Mouse (Mus musculus) neutrophil, adult 5-6 weeks (primary cell): Measurements from ENCODE around the gene Tspan3. TPM values are rescaled to one million over a fixed set of nuclear protein-coding genes. Genes with fewer than 3 reads are reported as not detected.

Experiments used
- ATAC-seq: fragments of 151-379, 151-347 bp; 2 replicates; pipeline ENCODE4 v1.8.0; 2017; ENCODE audit warnings: mild to moderate bottlenecking, moderate TSS enrichment; ENCODE audit not compliant: insufficient number of reproducible peaks, poor library complexity, low FRiP score, severe bottlenecking; ENCODE audit errors: extremely low read depth
- total RNA-seq: library from RNA; stranded (forward); fragments of 200-1000 nt; gene quantifications from 2 replicates; pipeline ENCODE4 v1.2.3, GENCODE M21; 2017

Gene Tspan3
- total RNA-seq, 1 experiment from 2014 or later = 6.3 TPM

DNA sequence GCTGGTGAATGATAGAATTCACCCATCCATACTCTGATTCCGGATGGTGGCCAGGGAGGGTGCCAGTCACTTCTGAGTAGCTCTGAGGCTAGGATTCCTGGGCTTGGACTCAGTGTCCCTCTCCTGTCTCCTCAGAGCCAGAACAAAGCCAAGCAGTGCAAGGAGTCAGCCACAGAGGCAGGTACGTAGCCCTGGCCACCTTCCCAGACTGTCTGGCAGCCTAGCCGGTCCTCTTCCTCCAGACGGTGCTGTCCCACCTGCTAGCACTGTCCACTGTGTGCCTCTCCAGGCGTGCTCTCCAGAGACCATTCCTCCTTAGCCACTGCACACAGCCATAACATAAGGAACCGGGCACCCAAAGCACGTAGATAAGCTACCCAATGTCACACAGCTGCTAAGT, 41.7 kb downstream of the Tspan3 start:
- no peak for ATAC-seq

DNA sequence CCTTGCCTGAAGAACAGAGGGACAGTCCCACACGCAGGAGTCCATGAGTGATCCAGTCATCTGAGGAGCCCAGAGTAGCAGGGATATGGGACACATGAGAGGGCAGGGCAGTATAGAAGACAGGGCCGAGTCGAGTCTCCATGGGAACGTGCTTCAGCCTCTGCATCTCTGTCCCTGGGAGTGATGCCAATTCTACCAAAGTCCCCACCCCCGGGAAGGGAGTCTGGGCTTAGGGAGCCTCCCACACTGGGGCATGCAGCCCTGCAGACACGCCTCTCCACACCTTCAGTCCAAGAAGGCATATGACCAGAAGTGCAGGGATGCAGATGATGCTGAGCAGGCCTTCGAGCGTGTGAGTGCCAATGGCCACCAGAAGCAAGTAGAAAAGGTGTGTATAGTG, 42.3 kb downstream of the Tspan3 start:
- ATAC-seq = no peak

DNA sequence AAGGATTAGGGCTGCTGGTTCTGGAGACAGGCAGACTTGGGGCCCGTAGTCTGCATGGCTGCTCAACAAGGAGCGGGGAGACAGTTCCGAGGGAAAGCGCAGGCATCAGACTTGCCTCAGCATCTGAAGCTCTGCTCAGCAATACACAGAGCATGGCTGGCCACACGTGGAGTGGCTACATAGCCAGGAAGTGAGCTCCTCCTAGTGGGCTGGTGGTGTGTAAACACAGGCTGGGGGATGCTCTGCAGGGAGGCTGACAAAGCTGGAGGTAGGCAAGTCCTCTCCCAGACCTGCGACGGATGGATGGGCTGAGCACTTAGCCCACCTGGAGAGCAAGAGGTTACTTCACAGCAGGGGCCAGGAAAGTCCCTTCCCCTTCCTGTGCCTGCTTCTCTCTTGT, 44.2 kb downstream of the Tspan3 start:
- no peak for ATAC-seq

DNA sequence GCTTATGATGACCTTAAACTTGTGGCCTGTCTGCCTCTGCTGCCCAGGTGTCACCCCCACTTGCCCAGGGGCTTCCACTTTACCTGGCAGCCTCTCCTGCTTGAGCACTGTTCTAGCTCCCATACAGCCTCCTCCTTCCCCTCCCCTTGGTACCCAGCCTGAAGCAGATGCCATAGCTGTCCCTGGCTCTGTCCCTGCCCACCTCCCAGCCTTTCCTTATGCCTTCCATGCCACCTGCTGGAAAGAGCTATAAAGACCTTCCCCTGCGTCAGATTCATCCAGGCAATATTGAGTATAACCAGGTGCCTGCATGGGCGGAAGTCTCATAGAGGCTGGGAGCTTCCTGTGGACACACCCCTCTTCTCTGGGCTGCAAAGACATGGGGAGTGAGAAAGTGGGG, 45.6 kb downstream of the Tspan3 start:
- ATAC-seq = no peak

DNA sequence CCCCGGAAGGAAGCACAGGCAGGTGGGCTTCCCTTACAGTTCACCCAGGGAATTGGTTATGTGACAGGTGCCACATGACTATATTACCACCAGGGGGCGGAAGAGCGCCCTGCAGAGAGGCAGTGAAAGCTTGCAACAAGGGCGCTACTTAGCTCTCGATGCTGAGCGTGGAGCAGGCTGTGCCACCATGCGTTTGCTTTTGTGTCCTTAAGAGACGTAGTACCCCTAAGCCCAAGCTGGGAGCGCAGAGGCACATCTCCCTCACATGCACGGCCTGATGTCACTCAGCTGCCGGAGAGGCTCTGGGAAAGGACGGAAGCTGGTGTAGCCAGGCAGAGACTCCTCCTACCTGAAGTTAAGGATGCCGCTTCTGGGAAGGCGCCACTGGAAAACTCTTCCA, 46.7 kb downstream of the Tspan3 start:
- peak; percentile 57; the same call in 1 of the 2 replicates for ATAC-seq

DNA sequence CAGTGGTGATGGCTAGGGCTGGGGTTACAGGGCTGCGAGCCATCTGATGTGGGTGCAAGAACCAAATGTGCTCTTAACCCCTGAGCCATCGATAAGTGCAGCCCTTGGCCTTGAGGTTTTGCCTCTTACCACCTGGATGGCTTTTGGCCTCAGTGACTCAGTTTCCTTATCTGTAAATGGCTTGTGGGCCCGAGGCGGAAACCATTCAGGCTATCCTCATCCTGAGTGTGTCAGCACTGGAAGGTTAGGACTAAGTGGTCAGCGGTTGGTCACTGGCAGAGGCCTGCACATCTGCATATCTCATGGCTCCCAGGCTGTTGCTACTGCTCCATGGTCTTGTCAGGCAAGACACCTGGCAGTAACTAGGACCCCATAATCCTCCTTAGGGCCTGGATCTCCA, 47.2 kb downstream of the Tspan3 start:
- no peak for ATAC-seq

DNA sequence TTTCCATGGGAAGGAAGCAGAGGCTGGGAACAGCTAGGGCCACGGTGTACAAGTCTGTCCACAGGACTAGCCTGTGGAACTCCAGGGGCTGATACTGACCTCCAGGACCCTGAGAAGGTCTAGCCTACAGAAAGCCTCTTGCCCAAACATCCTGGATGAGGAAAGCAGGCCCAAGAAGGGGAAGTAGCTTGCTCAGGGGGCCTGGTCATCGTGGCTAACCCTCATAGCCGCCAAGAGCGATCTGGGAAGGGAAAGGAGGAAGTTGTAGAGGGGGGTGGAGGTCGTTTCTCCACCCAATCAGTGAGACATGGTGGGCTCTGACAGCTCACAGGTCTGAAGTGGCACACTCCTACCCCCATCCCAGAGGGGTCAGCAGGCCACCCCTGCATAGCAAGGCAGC, 57.1 kb downstream of the Tspan3 start:
- peak; percentile 84 for ATAC-seq

DNA sequence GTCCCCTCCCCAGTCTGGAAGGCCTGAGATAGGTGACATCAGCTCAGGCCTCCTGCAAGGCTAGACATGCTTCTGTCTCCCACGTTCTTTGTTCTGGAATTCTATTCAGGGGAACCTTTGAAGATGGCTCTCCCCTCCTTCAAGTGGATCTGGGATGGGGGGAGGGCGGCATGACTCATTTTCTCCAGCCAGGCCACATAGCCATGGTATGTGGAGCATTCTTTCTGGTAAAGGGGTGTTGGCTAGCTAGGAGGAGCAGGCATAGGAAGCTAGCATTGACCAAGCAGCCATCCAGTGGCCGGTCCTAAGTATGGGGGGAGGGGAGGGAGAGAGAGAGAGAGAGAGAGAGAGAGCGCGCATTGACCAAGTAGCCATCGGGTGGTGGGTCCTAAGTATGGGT, 57.8 kb downstream of the Tspan3 start:
- no peak for ATAC-seq

DNA sequence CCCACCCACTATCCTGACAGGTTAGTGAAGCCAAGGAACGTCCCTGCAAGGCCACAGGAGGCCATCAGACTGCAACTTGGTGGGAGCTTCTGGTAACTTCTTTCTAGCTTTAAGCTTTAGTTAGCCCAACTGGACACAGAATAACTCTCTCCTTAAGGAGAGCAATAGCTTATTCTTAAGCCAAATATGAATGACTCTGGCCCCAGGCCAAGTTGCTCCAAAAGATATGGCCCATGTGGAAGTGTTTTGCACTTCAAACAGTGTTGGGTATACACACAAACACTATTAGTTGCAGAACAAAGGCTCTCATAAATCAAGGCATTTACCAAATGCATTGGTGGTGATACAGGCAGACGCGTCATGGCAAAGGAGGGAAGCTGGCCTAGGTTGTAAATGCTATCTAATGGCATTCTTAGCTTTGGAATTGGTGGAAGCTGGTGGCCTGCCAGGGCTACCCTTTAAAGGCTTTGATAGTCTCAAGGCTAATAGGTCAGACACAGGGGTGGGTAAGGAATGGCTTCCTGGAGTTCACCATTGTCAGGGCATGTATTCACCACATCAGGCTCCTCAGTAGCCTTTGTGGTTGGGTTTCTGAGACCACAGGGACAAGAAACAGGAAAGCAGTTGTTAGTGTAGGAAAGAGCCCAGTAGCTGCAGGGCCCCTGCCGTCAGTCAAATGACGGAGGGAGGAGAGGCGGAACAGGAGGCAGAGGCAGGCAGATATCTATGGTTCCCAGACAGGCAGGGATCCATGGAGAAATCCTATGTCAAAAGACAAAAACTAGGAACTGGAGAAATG, 58.8 kb downstream of the Tspan3 start:
- no peak for ATAC-seq

DNA sequence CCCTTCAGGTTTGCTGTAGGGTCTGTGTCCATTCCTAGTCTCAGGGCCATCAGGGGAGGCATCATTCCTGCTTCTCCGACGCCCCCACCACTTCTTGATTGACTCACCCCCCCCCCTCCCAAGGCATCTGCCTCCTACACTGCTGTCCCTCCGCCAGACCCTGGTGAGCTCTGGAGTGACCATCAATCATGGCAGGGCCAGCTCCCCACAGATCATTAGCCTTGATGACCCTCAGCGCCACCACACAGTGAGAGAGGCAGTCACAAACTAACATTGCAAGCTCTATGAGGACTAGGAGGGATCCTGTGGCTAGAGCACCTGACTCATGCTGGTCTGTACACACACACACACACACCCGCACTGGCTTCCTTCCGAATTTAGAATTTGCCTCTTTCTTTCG, 60.4 kb downstream of the Tspan3 start:
- ATAC-seq = peak; percentile 20; the same call in 1 of the 2 replicates

DNA sequence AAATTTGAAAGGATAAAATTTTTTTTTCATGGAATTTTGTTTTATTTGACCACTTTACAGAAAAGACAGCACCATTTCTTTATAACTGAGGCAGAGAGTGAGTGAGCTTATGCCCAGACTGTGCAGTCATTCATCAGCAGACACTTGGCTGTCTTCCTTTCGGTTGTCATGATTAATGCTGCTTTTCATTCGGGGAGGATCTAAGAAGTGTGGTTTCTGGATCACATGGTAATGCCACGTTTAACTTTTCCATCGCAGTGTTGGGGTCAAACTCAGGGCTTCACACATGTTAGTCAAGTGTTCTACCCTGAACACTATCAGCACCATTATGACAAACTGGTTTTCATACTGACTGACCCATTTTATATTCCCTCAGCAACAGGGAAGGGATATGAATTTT, 64.3 kb downstream of the Tspan3 start:
- ATAC-seq = no peak

DNA sequence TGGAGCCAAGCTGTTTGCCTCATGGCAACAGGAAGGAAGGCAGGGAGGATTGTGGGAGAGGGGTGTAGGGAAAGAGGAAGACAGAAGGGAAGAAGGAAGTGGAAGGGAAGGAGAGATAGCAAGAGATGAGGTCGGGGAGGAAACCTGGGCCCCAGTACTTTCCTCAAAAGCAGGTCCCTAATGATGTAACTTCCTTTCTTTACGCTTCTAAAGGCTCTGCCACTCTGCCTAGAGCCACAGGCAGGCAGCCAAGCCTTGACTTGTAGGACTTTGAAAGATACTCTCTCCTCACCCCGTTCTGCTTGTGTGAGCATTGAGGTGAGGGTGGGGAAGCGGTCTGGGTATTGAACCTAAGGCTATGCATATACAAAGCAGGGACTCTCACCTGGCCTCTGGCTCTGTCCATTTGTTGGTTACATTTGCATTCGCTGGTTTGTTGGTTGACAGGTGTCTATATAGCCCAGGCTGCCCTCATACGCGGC, 65.2 kb downstream of the Tspan3 start:
- ATAC-seq = peak; percentile 49

DNA sequence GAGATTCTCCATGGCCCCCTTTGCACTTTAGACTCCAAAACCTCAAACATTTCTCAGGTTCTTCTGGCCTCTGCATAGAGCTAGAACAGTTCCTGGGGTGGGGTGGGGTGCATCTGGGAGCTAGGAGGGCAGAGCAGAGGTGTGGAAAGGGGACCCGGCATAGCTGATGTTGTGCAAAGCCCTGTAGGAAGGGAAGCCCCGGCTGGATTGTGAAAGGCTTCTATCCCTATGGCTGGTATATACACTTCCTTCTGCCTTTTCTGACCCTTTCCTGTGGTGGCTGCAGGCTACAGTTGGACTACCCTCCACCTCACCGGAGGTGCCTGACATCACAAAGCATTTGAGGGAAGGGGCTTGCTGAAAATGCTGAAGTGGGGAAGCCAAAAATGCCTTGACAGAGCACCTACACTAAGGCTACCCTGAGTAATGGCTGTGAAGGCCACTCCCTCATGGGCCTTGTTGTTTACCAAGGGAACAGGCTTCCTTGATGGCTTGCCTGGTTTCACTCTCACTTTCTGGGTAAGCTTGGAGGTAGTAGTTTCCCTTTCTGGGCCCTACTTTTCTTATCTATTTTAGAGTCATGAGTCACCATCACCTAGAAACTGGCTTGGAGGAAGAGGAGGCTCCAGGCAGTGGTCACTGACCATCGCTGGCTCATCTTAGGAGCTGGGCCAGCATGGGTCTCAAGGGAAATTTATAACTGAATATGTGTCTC, 67.5 kb downstream of the Tspan3 start:
- peak; percentile 65 for ATAC-seq

DNA sequence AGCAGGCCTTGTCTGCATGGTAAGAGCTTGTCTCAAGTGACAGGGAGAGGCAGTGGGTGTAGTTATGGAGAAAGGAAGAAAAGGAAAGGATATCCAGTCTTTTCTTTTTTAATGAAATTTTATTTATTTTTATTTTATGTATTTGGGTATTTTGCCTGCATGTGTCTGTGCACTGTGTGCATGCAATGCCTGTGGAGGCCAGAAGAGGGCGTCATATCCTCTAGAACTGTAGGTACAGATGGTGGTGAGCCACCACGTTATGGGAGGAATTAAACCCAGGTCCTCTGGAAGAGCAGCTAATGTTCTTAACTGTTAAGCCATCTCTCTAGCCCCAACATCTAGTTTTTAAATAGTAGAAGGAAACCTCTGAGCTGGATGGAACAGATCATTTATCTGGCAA, 73.2 kb downstream of the Tspan3 start:
- no peak for ATAC-seq

DNA sequence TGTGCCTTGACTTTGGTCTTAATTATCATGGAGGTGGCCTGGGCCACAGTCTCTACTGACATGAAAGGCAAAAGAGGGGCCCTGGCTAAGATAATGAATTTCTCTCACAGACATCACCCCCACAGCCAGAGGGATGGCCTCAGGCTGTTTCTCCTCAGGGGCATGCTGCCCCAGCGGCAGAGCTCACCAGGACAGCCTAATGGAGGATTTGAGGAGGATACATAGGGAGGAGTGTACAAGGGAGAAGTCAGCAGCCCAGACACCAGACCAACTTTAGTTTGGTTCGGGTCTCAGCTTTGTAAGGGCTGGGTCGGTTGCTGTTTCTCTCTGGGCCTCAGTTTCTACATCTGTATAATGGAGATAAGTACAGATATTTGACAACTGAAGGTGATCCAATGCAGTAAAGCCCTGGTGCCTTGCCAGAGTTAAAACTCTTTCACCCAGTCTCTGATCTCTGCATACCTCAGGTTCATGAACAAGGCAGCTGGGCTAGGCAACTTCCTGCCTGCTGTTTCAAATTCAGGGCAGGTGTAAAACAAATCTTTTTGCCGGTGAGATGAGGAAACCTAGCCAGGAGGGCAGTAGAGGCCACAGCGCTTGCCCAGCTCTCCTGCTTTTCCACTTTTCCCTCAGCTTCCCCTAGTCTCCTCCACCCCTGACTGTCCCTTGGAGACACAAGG, 74.6 kb downstream of the Tspan3 start:
- ATAC-seq = no peak

DNA sequence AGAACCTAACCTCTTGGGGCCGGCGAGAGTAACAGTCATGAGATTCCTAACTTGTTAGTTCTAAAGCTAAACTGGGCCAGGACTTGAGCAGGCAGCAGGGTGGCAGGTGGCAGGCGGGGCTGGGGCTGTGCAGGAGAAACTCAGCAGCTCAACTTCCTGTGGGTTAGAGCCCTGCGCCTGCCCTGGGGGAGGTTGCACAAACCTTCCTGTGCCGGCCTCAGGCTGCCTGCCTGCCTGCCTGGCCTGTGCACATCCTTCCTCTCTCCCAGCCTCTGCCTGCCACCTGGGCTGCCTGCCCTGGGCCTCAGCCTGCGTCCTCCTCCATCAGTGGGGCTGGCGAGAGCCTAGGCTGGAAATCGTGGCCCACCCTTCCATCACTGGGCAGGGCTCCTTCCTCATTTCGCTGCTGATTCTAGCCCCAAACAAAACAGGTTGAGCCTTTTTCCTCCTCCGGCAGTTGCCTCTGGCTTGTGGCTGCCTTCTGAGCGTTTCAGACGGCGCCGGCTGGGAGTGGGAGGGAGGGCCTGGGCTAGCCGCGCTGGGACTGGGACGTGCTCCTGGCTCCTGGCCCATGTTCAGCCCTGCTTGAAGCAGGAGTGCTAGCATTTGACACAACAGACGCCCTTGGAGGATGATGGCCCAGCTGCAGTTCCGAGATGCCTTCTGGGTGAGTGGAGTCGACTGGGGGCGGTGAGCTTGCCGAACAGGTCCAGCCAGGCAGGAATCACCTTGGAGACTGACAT, 75.3 kb downstream of the Tspan3 start, which contains the start of gene Pstpip1:
Gene Pstpip1, plus strand, starts transcription at position 185 of the 743 bp plus-strand sequence.
- ATAC-seq = peak; percentile 70

DNA sequence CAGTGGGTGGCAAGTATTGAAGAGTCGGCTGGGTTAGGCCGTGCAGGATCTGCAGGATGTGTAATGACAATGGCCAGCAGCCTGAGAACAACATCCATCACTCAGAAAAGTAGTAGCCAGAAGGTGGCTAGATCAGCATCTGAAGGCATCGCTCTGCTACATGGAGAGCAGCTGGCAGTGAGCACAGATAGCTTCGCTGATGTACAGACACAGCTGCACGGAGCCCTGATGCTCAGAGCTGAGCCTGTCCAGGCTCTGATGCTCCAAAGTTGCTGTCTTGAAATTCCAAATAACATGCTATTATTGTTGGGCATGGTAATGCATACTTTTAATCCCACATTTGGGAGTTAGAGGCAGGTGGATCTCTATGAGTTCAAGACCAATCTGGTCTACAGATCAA, 78.8 kb downstream of the Tspan3 start:
- ATAC-seq = no peak
